Mouse (Mus musculus) spleen, postnatal 36 days (tissue): ENCODE data around the gene Gbgt1.

Experiments
- DNase-seq, 2 experiments: peaks; one replicate each; pipeline ENCODE4 v3.0.0; 2022; ENCODE audit warnings: low spot score in 2 of 2, mixed read lengths in 1 of 2

Gene Gbgt1

DNA sequence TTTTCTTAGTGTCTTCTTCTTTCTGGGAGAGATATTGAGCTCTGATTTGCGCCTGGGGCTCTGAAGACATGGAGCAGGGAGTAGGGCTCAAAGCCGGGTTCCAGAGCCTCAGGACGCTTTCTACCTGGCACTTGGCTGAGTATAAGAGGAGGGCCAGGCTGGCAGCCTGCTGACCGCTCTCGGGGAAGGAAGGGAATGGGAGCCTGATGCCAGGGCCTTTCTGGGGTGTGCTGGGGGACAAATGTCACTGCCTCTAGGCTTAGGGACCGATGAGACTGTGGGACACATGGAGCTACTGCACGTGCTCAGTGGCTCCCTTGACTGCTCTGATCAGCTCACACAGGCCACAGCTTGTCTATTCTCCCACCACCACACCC is 31.7 kb downstream of the Gbgt1 start:
- DNase-seq: no peak

DNA sequence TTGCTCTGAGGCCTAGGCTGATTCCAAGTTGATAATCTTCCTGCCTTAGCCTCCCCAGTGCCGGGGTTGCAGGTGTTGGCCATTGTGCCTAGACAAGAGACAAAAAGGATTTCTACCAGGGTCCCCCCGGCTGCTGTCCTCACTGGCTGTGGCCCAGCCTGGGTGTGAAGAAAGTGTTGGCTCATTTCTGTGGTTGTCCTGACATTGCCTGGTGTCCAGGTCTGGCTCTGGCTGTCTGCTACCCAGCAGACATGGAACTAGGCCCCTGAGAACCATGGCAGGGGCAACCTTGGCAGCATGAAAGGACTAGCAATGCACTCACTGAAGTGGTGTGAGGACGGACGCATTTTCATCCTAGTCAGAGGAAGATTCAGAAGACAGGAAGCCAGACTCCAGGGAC is 33.2 kb downstream of the Gbgt1 start:
- no peak for DNase-seq

DNA sequence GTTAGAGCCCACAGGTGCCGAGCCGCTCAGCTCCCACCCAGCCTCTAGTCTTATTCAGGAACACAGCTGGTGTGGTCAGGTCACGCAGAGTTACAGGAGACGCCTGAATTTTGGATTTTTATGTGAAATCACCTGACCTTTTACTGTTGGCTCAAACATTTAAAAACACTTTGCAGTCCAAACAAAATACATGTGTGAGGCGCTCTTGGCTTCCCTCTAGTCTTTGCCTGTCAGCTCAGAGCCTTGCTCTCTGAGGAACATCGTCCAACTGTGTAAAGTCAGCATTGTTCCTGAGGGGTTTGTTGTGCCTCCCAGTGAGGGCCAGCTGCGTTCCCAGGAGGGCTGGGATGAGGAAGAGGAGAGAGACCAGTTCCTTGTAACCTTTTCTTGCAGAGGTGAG is 33.6 kb downstream of the Gbgt1 start:
- no peak for DNase-seq

DNA sequence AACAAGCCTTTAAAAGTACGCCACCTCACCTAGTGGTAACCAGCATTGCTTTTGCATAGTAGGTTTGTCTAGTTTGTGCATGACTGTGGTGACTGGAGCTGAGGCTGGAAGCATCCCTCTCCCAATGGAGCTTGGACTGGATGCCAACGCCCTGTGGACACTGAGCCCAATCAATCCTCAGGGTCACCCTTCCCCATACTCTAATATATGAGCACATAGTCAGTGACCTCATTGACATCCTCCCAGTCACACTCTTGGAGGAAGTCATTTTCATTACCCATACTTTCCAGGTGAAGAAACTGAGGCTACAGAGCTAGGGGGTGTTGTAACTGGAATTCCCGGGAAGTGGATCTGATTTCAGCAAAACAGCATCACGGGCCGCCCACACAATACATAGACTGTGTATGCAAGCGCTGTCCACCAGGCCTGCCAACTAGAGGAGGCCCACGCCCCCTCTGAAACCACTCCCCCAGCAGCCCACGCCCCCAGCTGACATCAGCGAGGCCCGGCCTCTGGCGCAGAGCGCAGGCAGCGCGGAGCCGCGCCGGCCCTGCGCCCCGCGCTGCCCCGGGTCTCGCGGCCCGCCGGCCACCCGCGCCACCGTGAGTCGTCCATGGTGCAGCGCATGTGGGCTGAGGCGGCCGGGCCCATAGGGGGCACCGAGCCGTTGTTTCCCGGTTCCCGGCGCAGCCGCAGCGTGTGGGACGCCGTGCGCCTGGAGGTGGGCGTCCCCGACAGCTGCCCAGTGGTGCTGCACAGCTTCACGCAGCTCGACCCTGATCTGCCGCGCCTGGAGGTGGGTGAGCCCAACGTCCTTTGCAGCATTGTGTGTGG is 36.5 kb downstream of the Gbgt1 start:
- DNase-seq: peak; percentile 81 to 83

DNA sequence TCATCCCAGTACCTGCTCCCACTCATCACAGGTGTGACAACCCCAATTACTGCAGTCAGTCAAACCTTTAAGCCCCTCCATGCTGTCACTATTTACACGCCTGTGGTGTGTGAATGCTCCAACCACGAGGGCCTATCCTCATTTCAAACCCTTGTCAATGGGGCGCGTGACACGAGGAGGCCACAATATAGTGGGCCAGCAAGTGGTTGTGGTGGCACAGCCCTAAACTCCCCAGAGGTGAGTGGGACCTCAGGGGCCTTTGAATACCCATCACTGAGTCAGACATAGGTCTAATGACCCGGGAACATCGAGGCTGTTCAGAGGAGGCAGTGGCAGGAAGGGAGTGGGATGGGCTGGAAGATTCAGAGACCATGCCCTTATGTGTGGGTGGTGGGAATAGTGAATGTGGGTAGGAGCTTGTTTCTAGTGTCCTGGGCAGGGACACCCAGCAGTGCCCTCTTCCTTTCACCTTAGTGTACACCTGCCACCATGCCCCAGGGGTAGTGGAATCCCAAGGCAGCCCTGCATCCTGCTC is 37.3 kb downstream of the Gbgt1 start:
- DNase-seq: no peak

DNA sequence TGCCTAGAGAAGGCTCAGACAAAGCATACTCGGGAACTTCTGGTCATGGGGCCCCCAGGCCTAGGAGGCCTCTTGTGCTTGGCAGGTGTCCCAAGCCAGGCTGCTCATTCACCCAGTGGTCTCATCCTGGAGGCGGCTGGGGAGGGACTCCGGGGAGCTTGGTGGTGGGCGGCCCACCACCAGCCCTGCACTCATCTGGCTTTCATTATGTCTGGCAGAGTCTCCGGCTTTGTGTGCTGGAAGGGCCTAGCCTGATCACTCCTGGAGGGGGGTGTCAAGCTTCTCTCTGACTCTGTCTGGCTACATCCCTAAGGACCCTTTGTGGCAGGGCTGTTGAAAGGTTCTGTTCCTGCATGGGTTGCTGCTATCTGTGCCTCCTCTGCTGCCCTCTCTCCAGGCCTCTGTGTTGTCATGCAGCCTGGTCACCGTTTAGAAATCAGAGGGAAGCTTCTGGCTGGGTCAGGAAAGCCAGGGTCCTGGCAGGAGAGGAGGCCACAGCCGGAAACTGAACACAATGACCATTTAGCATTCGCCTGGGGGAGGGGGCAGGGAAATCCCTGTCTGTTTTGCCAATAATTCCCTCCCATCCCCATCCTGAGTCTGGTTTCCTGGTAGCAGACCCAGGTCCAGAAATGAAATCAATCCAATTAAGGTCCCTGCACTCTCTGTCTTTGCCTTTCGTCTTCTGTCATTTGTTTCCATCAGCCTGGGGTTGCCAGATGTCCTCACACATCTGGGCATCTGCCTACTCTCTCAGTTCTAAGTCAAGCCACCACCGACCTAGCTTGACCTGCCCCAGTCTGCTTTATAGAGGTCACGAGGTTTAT is 38.0 kb downstream of the Gbgt1 start:
- DNase-seq: no peak

DNA sequence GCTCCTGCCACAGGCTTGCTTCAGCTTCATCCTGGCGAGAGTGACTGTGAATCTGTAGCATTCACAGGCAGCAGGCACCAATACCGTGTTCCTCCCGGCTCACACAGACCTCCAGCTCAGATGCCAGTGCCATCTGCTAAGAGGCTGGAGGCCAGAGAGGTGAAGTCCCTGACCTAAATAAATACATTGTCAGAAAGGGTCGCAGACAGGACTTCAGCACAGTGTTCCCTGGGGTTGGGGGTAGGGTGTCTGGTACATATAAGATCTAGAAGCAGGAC is 38.5 kb downstream of the Gbgt1 start:
- no peak for DNase-seq

DNA sequence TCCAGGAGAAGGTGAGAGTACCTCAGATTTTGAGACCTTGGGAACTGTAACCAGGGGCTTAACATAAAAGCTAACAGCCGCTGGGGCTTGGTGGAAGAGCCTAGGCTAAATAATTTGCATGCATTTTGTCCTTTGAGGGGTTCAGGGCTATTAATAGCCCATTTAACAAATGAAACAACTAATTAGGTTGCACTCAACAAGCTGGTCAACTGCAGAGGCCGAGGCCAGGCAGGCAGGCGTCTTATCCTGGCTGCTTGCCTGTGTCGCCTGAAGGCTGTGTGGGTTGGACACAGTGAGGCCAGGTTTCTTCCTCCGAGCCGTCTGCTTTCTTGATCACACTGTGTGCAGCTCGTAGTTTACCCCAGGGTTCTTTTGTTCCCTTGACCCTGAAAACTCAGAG is 39.0 kb downstream of the Gbgt1 start:
- DNase-seq: no peak

DNA sequence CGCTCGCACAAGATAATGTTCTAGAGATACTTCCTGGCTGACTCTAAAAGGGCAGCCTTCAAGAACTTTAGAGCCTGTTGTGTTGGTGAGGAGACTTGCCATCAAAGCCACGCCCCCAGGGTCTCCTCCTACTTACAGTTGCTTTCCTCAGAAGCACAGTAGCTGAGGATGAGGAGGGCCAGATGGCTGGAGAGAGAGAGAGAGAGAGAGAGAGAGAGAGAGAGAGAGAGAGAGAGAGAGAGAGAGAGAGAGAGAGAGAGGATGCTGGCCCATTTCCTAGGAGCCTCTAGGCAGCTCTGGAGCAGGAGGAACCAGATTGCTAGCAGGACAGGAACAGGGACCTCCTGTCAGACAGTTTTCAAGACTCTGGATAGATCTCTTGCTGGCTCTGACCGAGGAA is 39.5 kb downstream of the Gbgt1 start:
- DNase-seq: no peak

DNA sequence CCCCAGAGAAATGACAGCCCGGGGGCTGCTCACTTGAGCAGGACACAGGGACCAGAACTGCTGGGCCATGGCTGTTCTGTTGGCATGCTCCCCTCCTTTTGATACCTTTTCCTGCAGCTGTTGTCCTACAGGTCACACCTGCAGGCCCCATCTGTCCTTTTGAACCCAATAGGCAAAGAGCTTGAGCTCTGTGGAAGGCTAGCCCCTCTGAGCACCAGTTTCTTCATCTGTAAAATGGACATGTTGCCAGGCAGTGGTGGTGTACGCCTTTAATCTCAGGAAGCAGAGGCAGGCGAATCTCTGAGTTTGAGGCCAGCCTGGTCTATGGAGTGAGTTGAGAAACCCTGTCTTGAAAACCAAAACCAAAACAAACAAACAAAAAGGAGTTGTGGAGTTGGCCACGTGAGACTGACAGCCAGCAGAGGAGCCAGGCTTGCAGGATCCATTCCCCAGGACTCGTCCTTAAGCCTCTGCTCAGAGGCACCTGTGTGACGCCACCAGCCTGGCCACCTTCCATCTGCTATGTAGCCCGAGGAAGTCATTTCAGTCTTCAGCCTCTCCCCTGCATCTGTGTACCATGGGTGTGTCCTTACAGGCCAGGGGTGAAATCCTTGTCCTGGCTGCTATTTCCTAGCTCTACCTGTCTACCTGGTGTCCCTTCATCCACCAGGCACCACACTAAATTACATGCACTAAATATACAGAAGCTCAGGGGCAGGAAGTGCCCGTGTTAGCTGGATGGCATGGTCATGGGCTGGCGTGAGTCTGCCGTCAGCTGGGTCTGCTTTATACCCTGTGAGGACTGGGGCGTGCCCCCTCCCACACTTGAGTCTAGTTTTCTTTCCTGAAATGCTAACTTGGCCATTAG is 40.3 kb downstream of the Gbgt1 start:
- no peak for DNase-seq

DNA sequence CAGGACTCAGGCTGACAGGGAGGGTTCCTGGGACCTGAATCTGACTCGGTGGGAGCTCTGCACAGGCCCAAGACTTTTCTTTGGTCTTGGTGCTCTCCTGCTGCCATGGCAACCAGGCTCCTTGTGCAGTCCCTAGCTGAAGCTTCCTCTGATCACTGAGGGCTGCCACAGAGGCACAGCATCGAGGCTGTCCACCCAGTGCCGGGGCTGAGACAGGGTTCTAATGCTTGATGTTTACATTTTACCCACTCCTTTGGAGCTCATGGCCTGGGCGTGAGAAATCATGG is 40.9 kb downstream of the Gbgt1 start:
- DNase-seq: no peak

DNA sequence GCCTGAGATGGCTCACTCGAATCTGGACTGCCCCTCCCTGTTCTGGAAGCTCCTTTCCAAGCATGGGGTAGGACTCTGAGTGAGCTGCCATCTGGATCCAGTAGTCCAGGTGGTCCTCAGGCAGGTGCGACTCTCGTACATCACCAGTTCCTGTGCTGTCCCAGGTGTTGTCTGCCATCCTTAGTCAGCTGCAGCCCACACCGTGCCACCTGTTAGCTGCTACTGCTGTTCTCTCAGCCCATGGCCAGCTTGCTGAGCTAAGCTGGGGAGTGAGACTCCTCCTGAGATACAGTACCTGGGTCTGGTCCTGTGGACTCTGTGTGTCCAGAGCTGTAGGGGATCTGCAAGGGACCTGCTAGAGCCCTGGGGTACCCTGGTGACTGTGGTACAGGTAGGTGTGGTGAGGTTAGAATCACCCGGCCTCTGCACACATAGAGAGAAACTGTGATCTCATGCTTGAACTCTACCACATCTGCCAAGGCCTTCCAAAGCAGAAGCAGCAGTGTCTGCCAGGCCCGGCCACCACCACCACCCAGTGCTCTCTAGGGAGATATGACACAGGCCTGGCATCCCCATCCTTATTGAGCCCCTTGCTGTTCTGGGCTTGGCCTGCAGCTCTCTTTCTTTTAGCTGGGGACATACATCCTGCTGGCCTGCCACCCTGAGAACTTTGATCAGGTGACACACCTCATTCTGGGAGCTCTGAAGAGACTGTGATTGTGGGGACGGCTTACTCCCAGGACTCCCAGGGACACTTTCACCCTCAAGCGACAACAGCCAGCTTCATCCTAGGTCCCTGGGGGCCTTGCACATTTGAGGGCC is 41.5 kb downstream of the Gbgt1 start:
- DNase-seq: peak; percentile 64 to 69

DNA sequence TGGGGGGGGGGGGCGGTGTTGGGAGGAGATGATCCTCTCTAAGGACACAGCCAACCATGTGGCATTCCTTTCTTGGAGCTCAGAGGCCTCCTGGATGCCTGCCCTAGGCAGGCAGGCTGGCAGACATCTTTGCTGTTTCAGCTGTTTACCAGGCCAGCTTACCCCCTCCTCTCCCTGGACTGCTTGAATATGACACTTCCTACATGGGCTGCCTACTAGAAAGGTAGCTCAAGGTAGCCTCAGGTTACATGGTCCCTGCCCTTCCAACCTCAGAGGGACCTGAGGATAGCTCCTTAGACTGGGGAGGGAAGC is 42.1 kb downstream of the Gbgt1 start:
- DNase-seq: no peak

DNA sequence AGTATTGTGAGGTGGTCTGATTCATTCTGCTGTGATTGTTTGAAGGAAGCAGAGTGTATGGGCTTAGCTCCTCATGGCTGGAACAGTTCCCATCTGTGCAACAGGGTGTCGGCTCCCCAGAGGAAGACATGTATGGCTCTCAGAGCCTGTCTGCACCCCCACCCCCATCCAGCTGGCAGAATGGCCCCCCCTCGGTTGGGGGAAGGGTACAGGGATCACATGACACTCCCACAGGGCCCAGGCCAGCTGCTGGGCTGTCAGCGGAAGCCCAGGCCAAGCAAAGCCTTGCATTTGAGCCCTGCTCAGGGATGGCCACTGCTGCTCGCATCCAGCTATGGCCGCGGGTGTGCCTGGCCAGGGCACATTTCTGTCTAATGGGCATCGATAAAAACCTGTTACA is 42.5 kb downstream of the Gbgt1 start:
- peak; percentile 72 for DNase-seq

DNA sequence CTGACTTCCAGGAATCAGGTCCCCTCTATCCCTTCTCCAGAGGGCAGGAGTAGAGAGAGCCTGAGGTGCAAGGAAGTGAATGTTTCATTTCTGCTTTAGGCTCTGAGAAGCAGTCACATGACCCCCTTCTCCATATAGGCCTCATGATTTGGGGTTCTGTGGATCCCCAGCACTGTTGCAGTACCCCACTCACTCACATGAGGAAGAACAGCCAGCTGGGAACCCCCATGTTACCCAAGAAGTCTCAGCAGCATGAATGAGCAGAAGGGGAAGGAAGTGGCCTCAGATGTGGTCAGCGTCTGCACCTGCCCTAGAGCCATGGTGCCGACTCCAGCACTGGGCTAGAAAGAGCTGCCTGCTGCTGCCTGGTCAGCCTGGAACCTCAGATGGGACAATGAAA is 43.3 kb downstream of the Gbgt1 start:
- DNase-seq: peak; percentile 87 to 88

DNA sequence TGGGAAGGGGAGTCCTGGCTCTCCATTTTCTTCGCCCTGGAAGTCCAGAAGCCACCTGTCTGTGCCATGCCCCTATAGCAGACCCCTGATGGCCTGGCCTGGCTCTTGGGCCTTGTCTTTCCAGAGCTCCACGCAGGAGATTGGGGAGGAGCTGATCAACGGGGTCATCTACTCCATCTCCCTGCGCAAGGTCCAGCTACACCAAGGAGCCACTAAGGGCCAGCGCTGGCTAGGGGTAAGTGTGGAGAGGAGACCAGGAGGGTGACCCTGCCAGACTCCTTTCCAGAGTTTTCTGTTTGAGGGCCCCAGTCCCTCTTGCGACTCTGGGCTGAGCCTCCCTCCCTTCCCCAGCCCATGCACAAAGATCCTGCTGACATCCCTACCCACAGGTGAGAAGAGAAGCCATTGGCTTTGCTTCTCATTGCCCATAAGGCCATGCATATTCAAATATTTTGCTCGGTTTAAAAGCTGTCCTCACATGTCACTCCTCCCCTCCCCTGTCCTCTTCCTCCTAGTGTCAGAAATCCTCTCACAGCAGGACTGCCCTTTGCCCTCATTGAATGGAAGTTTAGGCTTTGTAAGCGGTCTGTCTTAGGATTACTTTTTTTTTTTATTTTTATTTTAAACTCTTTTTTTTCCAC is 44.0 kb downstream of the Gbgt1 start:
- DNase-seq: no peak

DNA sequence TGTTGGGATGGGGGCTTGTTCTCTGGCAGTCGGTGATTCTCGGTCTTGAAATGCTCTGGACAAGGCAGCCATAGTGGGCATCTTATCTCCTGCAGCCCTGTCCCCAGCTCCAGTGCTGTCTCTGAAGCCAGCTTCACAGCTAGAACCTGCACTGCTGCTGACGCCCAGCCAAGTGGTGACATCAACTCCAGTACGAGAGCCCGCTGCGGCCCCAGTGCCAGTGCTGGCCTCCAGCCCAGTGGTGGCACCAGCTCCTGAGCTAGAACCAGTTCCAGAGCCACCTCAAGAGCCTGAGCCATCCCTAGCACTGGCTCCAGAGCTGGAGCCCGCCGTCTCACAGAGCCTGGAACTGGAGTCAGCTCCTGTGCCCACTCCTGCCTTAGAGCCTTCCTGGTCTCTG is 47.2 kb downstream of the Gbgt1 start:
- no peak for DNase-seq

DNA sequence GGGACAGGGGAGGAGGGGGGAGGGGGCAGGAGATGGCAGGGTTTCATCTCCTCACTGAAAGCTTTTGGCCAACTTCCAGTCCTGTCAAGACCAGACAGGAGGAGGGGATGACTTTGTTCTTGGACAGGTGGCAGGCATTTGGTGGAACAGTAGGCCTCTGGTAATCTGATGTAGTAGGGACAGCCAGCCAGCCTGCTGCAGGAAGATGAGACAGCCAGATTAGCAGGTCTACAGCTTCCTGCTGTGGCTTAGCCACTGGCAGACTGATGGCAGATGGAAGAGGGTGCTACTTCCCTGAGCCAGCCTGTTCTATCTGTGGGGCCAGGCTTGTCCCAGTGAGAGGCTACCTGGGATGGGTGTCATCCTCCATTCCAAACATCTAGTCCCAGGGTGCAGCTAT is 49.3 kb downstream of the Gbgt1 start:
- DNase-seq: no peak

DNA sequence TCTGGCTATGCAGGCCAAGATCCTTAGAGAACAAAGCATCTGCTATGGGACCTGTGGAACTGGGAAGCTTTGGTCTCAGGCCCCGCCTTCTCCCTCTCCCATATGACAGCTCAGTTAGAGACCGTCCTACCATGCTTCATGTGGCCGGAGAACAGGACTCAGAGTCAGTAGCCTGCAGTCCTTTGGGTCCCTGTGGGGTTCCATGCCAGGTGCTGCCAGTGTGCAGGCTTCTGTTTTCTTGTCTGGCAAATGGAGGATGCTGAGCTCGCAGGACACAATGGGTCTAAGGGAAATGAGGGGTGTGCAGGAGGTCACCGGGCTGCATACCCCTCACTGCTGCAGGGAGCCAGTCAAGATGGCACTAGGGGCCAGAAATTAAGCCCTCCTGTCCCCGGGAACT is 49.9 kb downstream of the Gbgt1 start:
- DNase-seq: no peak

DNA sequence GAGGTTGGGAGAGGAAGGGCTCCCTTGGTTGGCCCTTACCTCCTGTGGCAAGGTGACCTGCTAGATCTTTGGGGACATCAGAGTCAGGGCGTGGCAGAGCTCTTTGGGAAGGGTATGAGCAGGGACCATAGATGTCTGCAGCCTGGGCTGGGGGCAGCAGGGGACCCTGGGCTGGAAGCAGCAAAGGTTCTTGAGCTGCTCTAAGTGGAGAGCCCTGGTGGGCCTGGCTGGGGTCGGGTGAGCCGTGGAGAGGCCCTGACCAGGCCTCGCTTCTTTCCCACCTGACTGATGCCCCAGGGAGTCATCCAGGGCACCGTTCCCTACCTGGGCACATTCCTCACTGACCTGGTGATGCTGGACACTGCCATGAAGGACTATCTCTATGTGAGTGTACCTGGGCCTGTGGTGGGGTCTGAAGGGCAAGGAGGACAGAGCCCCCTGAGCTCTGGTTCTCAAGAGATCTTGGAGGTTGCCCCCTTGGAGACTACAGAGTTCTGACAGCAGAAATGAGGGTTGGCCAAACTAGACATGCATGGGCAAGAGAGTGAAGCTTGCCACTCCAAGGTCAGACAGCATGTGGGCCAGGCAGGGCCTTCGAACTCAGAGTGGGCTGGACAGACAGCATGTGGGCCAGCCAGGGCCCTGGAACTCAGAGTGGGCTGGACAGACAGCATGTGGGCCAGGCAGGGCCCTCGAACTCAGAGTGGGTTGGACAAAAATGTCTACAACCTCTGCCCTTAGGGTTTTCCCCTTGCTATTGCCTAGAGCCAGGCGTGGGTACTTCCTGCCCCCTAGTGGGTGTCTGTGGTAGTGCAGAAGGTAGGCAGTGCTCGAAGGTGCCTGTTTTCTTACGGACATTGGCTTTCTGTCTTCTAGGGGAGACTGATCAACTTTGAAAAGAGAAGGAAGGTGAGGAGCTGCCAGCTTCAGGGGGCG is 50.8 kb downstream of the Gbgt1 start:
- DNase-seq: peak; percentile 81 to 83
